Mouse (Mus musculus): ENCODE data around the gene Trim38.
"Not testable (repeated sequence)": the region's sequence is repeated elsewhere in the genome, so short reads cannot be mapped to it uniquely, and the experiment has no call there.

Trim38 gene
- long read RNA-seq, experiment 1, partial matches to known transcripts: 0 of 1 reads
- long read RNA-seq, experiment 1, other reads (novel, unspliced or antisense): 1 of 1 reads
- long read RNA-seq, experiment 2: 0 reads

GRCm38 (mm10) chr13:23769613-23770012 is at the start of gene Trim38:
Gene Trim38 (plus strand): TSS chr13:23769913.
- intact Hi-C loops (cut with DNase I): not testable (repeated sequence)

- intact Hi-C loops (cut with DNase I): no loop called here
These were observed 45.5 kb upstream of the Trim38 start for GRCm38 (mm10) chr13:23724239-23724638.

- intact Hi-C loops (cut with DNase I): no loop called here
These were observed 44.5 kb upstream of the Trim38 start for GRCm38 (mm10) chr13:23725213-23725612.

- intact Hi-C loops (cut with DNase I): no loop called here
These were observed 41.1 kb upstream of the Trim38 start for GRCm38 (mm10) chr13:23728472-23729191.

GRCm38 (mm10) chr13:23729192-23729525 is 40.6 kb upstream of the Trim38 start:
- intact Hi-C loops (cut with DNase I): no loop called here

DNA sequence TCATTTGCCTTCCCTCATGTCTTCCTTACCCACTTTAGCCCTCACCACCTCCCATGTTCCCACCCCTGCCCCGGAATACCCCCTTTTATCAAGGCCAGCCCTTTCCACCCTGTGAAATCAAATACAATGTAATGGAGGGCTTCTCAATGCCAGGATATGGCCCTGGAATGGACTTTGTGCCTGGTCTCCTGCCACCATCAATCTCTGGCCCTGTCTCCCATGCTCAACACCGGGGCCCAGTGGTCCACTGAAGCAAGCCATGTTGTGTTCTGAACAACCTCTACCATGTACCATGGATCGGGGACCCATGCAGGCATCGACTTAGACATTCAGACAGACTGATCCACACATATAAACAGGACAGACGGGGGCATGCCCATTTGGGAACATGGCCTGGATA is 40.0 kb upstream of the Trim38 start:
- intact Hi-C loops (cut with DNase I): loop anchor here (10.0 kb wide), 1 partner anchor 45 kb away; the partner anchor contains the start of genes Hist1h2ac and Hist1h2bc

DNA sequence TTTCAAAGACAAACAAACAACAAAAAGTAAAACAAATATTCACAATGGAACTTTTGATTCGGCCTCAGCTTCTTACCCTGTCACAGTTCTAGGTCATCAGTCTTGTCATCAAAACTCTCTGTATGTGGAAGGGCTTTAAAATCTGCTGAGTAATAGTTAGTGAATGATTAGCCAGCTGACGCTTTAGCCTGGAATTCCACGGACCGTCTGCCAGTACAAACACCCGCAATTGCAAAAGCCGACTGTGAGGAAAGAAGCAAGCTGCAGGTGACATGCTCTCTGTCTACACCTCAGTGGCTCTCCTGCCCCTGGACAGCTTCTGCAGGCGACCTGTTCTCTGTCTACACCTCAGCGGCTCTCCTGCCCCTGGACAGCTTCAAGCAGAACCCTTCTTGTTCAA is 39.2 kb upstream of the Trim38 start:
- intact Hi-C loops (cut with DNase I): loop anchor here (10.0 kb wide), 1 partner anchor 46 kb away; the partner anchor contains the start of genes Hist1h2ac and Hist1h2bc

GRCm38 (mm10) chr13:23732156-23732804 is 37.4 kb upstream of the Trim38 start:
- intact Hi-C loops (cut with DNase I): loop anchor here (10.0 kb wide), 1 partner anchor 47 kb away; the partner anchor contains the start of genes Hist1h2ac and Hist1h2bc

DNA sequence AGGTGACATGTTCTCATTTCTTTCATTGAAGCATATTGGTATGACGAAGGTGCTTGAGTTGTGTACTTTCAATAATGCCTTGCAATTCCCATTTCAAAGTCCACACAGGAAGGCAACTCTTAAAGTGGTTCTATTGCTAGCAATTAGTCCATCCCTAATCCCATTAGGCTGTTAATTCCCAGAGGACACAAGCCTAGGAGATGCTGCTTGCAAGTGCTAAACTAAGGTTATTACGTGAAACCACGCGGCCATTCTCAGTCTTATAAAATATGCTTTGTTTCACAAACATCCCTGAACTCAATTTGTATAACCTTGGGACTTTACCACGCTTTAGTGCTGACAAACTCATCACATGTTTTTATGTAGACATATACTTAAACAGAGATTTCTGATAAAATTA is 32.6 kb upstream of the Trim38 start:
- intact Hi-C loops (cut with DNase I): loop anchor here (10.0 kb wide), 1 partner anchor 52 kb away; the partner anchor contains the start of genes Hist1h2ac and Hist1h2bc

DNA sequence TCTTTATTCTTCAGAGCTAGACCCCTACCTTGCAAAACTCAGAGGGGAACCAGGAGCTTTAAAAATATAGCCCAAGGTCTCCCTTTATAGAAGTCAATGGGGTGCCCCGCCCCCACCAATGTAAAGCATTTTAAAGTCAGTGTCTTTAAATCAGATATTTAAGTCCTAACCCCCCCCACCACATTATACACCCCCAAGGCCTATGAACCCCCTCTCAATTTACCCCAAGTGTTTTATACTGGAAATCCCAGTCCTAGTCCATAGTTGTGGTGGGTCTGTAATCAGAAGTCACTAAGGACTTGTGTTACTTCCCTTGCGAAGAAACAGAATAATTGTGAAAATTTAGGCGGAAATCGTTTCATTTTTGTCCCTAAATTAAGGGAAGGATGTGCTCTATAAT is 31.7 kb upstream of the Trim38 start:
- intact Hi-C loops (cut with DNase I): loop anchor here (10.0 kb wide), 1 partner anchor 53 kb away; the partner anchor contains the start of genes Hist1h2ac and Hist1h2bc

GRCm38 (mm10) chr13:23738677-23739068 is 31.0 kb upstream of the Trim38 start, which contains the start of gene Hist1h1c:
Gene Hist1h1c (plus strand): TSS chr13:23738808.
- intact Hi-C loops (cut with DNase I): loop anchor here (10.0 kb wide), 1 partner anchor 54 kb away; the partner anchor contains the start of genes Hist1h2ac and Hist1h2bc

- intact Hi-C loops (cut with DNase I): loop anchor here (10.0 kb wide), 1 partner anchor 54 kb away; the partner anchor contains the start of genes Hist1h2ac and Hist1h2bc
These were observed 30.4 kb upstream of the Trim38 start for GRCm38 (mm10) chr13:23739069-23739921.

DNA sequence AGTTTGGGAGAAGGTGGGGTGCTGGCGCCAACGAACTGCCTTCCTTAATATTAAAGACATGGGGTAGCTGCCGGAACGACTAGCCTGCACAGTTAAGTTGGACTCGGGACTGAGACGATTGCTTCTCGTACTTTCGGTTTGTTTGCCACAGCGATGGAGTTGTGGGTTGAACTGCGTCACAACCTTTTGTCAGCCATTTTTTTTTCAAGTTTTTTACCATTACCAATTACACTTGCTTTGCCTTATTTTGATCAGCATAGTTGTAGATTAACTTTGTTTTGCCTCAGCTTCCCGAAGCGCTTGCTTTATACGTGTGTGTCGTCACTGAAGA is 29.8 kb upstream of the Trim38 start:
- intact Hi-C loops (cut with DNase I): loop anchor here (10.0 kb wide), 2 partner anchors 55 to 315 kb away; partner anchors contain the start of genes Abt1, Hist1h2ac and Hist1h2bc

- intact Hi-C loops (cut with DNase I): loop anchor here (10.0 kb wide), 1 partner anchor 316 kb away; the partner anchor contains the start of gene Abt1
These were observed 29.4 kb upstream of the Trim38 start for GRCm38 (mm10) chr13:23740256-23740840.

DNA sequence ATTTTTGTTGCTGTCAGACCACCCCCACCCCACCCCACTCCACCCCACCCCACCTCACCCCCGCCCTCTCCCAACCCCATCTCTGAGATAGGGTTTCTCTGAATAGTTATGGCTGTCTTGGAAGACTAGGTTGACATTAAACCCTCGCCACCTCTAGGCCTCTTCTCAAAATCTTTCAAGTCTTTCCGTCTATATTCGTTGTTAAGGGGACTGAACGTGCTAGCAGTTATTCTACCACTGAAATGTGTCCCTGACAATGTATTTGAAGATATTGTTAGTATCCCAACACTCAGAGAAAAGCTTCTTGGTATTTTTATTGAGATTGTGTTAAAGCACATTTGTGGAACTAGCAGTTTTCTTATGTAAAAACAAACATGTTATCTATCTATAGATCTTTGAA is 28.8 kb upstream of the Trim38 start:
- intact Hi-C loops (cut with DNase I): loop anchor here (10.0 kb wide), 1 partner anchor 316 kb away; the partner anchor contains the start of gene Abt1

DNA sequence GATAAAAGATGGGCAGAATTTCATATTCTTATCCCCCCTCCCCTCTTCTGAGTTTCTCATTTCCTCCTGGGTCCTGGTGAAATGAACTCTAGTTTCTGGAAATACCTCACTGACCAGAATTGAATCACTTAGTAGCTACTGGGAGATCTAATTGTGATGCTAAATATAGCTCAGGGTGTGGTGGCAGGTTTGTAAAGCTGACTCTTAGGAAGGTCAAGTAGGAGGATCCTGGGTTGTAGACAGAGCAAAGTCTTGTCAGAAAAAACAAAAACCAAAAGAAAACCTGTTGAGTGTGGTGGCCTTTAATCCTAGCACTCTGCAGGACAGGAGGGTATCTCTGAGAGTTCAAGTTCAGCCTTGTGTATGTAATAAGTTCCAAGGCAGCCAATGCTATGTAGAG is 27.7 kb upstream of the Trim38 start:
- intact Hi-C loops (cut with DNase I): loop anchor here (10.0 kb wide), 1 partner anchor 317 kb away; the partner anchor contains the start of gene Abt1

DNA sequence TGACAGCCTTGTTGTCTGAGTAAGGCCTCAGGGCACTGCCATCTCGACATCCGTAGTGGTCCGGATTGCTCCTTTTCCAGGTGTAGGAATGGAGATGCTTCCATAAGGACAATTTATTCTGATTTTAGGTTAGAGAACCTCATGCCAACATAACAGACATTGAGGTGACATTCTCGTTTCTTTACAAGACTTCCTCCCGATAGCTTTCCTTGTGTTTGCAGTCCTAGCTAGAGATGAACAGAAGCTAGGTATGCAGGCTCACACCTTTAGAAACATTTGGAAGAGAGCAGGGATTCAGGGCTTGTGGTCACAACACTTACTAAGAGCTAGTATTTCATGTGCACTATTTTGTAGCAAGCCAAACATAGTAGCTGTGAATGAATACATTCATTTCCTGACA is 26.5 kb upstream of the Trim38 start:
- intact Hi-C loops (cut with DNase I): loop anchor here (10.0 kb wide), 1 partner anchor 318 kb away; the partner anchor contains the start of gene Abt1

DNA sequence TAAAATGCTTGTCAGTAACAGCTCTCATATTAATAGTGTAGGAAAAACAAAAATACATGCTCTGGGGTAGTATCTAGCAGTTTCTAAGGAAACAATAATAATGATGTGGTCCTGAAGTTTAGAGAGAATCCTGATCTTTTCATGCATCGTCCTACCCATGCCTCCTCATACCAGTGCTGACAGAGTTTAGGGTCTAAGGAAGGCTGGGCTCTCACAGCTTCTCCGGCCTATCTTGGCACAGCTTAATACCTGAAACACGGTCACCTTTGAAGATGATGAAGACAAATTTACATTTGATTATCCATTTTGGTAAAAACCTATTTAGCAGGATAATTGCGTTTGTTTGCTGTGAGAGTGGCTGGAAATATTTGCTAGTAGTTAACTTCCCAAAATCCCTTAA is 25.8 kb upstream of the Trim38 start:
- intact Hi-C loops (cut with DNase I): loop anchor here (10.0 kb wide), 1 partner anchor 319 kb away; the partner anchor contains the start of gene Abt1

DNA sequence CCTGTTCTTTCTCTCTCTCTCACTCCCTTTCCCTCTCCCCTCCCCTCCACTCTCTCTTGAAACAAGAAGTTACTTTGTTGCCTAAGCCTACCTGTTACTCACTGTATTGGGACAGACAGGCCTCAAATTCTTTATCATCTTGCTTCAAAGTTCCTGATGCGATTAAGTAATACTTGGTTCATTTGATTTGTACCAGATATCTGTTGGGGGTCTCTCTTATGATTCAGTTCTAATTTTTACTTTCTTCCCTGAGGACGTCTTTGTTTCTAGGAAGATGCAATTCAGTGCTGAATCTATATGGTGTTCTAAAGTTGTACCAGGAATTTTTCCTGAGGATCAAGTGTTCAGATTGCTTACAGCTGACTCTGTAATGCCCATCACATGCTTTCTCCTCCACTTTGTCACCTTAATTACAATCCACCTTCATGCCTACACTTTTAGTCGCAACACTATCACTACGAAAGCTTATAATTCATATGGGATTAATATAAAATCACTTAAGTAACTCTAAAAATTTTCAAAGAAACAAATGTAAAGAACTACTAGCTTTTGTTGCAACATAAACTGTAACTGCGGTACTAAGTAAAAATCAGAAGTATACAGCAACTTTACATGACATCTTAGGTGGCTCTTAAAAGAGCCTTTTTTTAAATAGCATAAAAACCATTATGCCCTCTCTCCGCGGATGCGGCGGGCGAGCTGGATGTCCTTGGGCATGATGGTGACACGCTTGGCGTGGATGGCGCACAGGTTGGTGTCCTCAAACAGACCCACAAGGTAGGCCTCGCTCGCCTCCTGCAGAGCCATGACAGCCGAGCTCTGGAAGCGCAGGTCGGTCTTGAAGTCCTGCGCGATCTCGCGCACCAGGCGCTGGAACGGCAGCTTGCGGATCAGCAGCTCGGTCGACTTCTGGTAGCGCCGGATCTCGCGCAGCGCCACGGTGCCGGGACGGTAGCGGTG is 25.0 kb upstream of the Trim38 start:
- intact Hi-C loops (cut with DNase I): loop anchor here (5.0 to 10.0 kb wide), 2 partner anchors 320 to 1702 kb away; partner anchors contain the start of genes Abt1, Hist1h2ag, Hist1h2bj and Hist1h4i

All from adrenal gland (tissue).